Mouse (Mus musculus) thymus, postnatal 0 days (tissue): Measurements from ENCODE around the gene Cyp2b19. TPM values are rescaled to one million over a fixed set of nuclear protein-coding genes. Genes with fewer than 3 reads are reported as not detected.
A peak's percentile ranks its signal among the peaks of the same experiment; 100 is the strongest.
"Not testable (repeated sequence)": the region's sequence is repeated elsewhere in the genome, so short reads cannot be mapped to it uniquely, and the experiment has no call there.

Experiments used
- DNase-seq: peaks from one replicate; pipeline ENCODE4 v3.0.0-alpha.2; 2015; ENCODE audit warnings: low spot score
- polyA plus RNA-seq: library from polyadenylated mRNA; unstranded; fragments of >200 nt; fragmentation: Nextera tagmentation; extraction: Ambion mirVana; gene quantifications from 2 replicates; pipeline ENCODE4 v1.2.1, GENCODE M21; 2015

Cyp2b19 gene
- 0.07 TPM in 1 of 2 replicates, not detected in the other for polyA plus RNA-seq

DNA sequence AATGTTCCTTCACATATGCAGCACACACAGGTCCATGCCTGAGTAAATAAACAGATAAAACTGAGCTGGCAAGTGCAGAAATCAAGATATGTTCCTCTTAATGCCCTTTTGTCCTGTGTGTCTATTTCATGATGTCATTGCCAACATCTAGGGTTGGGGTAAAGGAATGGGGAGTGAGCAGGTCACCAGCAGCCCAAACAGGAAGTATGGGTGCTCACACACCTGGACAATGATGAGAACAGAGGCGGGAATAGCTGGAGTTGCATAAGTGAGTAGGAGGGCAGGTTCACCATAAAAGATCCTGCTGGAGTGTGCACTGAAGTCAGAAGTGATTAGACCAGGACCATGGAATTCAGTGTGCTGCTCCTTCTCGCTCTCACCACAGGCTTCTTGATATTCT, at the start of gene Cyp2b19:
Gene Cyp2b19, plus strand, starts transcription at position 301 of the 400 bp plus-strand sequence.
- no peak for DNase-seq

DNA sequence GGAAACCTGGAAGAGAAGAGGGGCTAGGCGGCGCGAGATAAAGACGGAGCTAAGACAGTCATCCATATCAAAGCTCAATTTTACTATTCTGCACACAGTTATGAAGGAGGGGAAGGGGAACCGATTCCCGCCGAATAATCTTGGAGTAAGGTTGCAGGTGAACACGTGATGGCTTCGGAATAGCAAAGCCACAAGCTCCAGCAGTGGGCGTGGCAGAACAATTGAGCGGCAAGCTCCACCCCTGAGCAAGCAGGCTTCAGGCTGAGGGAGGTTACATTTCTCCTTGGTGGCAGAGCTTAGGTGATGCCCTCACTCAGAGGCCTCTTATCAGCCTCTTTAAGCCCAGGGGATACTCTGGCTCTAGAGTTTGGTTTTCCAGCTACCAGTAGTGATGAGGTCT, 45.9 kb upstream of the Cyp2b19 start:
- no peak for DNase-seq

DNA sequence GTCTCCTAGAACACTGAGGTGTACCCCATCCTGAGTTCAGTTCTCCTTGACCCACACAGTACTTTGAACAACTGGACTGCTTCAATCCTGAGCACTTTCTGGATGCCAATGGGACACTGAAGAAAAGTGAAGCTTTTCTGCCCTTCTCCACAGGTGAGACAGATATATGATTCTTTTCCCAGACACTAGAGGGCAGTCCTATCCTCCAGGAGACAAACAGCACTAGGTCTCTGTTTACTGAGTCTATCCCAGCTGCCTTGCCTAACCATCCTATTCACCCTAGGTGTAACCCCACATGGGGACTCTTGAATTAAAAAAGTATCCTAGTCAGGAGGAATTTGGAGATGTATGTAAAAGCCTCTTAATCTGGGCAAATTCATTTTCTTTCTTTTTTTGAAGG, 18.0 kb upstream of the Cyp2b19 start:
- no peak for DNase-seq

DNA sequence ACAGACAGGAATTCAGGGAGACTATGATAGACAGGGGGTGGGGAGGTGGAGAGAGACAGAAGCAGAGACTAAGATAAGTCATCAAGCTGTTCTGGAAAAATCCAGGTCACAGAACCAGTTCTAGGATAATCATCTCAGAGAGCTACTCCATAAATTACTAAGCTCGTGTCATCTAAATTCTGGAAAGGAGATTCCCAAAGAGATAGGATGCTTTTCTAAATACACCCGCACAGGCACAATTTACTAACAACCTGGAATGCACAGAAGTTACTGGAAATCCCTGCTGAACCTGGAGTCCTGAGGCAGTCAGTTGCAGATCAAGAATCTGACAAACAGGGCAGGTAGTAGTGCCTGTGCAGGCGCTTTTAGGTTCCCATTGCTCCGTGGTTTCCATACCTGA, 13.0 kb upstream of the Cyp2b19 start:
- DNase-seq = no peak

DNA sequence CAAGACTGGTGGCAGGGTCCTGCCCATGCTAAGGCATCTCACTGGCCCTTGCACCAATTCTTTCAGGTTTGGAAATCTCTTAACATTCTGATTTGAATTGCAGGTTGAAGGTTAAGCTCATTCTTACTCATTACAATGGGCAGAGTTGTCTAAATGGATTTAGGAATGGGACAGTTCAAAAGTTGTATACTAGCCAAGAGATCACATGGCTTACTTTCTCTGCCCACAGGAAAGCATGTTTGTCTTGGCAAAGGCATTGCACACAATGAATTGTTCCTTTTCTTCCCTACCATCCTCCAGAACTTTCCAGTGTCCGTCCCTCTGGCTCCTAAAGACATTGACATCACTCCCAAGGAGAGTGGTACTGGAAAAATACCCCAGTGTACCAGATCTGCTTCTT, 11.5 kb upstream of the Cyp2b19 start:
- DNase-seq = no peak

DNA sequence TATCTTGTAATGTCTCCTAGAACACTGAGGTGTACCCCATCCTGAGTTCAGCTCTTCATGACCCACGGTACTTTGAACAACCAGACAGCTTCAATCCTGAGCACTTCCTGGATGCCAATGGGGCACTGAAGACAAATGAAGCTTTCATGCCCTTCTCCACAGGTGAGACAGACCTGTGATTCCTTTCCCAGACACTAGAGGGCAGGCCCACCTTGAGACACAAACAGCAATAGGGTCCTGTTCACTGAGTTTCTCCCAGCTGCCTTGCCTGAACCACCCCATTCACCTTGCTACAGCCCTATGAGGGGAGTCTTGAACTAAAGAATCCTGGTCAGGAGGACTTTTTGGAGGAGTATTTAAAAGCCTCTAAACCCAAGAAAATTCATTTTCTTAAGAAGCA, 10.1 kb downstream of the Cyp2b19 start:
- no peak for DNase-seq

DNA sequence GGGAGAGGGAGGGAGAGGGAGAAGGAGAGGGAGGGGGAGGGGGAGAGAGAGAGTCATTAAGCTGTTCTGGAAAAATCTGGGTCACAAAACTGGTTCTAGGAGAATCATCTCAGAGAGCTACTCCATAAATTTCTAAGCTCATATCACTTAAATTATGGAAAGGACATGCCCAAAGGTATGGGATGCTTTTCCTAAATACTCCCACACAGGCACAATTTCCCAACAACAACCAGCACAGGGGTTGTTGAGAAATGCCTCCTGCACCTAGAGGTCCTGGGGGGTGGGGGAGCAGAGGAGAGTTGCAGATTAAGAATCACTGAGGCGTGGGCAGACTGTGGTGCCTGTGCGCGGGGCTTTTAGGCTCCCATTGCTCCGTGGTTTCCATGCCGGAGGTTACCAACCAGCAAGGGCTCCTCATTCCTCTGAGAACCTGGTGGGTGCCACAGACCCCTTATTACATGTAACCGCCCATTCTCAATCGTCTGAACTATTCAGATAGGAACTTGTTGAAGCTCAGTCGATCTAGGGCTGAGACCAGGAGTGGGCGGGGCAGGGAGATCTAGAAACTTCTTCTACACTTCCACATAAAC, 13.0 kb downstream of the Cyp2b19 start:
- DNase-seq = no peak

DNA sequence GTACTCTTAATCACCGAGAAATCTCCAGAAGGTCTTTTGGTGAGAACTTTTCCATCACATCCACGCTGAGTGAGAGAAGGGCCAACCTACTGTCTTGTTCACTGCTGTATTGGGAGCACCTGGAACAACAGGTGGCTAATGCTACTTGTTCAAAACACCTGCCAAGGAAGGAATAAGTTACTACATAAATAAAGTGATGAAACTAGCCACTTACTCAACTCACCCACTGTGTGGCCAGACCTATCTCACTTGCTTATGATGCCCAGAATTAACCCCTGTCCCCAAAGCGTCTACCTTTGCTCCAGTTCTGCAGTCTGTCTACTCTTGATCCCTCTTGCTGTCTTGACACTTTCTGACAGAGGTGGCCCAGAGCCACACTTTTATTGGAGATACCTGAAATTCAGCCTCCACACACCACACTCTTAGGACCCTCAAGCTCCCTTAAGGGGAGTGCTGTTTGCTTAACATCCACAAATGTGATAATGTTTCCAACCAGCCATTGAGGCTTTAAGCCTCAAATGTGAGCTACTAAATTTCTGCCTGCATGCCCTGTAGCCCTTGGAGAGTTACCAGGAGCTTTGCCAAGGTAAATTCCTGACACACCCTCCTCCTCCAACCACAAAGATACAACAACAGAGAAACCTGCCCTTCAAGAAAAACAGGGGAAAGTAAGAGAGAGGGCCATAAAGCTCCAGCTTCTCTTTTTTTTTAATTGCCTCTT, 16.1 kb downstream of the Cyp2b19 start:
- no peak for DNase-seq

DNA sequence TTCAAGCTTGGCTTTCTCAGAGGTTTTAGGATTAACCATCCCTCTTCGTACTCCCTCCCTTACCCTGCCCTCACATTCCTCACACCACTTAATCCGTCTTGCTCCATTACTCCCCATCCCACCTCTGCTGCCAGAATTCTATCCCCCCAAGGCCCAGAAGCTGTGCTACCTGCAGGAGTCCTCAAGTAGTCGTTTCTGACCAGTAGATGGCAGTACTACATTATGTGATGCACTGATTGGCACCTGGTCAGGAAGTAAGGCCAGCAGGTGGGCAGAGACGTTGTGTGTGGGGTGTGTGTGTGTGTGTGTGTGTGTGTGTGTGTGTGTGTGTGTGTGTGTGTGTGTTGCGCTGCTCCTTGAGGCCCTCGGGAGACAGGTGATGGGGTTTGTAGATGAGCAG, 18.9 kb downstream of the Cyp2b19 start:
- peak; percentile 9 for DNase-seq

DNA sequence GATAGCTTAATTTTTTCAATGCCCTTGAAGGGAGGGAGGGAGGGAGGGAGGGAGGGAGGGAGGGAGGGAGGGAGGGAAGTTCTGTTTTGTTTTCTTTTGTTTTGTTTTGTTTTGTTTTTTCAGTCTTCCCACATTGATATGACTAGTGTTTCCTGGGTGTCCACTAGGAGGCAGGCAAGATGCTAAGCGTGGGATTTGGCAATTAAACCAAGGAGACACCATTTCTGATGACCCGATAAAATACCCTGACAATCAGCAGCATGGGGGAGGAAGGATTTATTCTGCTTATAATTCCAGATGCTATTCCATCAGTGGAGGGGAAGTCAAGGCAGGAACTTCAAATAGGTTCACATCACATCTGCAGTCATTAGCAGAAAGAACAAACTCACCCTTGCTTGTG, 20.9 kb downstream of the Cyp2b19 start:
- DNase-seq = no peak

DNA sequence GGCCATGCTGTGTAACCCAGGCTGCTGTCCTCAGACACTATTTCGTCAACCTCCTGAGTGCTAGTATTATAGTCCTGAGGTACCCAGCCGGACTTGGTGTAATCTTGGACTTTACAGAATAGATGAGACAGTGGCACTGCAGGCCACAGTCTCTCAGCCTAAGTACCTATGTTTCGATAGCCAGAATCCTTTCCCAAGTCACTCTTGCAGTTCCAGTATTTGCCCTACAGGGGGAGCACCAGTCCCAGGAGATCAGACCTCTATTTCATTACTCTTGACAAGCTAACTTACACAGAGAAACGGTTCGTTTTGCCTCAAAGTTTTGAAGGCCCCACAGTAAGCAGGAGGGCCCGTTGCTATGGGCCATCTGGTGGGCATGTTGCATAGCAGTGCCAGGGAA, 21.5 kb downstream of the Cyp2b19 start:
- no peak for DNase-seq

DNA sequence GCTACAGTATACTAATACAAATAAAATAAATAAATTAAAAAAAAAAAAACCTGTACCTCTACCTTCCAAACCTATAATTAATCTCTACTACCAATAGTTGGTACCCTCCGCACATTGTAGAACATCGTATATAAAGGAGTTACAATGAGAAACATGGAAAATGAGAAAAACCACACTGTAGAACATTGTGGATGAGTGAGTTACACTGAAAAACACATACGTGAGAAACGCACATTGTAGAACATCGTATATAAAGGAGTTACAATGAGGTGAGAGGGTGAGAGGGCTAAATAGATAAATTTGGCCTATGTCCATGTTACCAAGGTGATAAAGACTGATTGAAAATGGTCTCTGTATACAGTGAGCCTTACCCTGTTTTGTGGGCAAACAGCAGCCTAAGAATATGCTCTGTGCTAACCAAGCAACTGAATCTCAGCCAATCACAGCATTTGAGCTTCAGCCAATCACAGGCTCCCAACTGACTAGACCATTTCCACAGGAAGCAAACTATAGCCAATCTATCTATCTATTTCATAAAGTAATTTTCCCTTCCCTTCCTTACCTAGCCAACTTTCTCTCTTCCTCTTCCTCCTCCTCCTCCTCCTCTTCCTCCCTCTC, 23.0 kb downstream of the Cyp2b19 start:
- DNase-seq = no peak

DNA sequence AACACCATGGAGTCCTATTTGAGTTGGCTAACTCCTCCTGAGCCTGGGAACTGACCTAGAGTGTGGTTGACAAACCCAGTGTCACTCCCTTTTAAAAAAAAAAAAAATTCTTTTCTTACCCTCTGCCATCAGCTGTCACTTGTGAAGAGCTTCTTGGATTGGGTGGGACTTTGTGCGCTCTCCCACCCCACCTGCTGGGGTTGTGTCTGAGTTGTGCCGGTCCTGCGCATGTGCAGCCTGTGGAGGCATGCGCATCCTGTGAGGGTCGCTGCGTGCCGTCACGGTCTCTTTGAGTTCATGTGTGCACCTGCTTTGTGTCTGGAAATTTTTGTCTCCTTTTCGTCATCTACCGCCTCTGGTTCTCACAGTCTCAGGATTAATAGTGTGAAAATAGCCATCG, 23.6 kb downstream of the Cyp2b19 start:
- no peak for DNase-seq

DNA sequence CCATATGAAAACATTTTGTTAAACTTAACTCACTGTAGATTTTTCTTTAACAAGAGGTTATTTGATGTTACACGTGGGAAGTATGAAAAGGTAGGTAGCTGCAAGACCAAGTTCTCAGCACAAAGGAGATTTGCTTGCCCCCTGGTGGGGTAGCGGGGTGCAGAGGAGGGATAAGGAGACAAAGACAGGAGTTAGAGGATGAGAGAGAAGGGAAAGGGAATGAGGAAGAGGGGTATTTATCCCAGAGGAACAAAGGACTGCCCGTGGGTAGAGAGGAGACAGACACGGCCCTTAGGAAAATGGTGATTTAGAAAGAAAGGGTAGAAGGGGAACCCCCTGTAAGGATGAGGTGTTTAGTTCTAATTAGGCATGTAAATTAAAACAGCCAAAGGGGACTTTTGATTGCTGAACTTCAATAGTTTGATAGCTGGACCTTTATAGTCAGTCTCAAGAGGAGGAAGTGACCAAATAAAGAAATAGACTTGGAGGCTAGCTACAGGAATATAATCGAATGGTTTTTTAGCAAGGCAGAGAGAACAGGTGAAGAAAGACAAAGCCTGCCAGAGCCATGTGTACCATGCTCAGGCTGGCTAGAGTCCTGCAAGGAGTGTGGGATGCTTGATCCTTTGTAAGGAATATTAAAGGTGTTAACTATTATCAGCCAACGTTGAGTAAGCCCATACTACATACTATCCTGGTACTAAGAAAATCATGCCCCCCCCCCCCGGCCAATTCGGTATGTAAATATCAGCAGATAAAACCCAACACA, 24.2 kb downstream of the Cyp2b19 start:
- DNase-seq = no peak

DNA sequence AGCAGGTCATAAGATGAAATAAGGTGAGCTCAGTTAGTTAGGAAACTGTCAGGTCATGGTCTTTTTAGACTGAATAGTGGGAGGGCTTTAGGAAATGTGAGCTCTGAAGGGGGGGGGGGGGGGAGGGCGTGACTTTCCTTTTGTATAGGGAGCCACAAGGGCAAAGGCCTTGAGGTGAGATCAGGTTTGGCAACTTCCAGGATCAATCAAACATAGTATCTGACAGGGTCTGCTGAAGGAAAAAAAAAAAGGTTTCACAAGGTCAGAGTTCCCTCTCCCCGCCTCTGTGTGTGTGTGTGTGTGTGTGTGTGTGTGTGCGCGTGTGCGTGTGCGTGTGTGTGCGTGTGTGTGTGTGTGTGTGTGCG, 24.8 kb downstream of the Cyp2b19 start:
- no peak for DNase-seq

DNA sequence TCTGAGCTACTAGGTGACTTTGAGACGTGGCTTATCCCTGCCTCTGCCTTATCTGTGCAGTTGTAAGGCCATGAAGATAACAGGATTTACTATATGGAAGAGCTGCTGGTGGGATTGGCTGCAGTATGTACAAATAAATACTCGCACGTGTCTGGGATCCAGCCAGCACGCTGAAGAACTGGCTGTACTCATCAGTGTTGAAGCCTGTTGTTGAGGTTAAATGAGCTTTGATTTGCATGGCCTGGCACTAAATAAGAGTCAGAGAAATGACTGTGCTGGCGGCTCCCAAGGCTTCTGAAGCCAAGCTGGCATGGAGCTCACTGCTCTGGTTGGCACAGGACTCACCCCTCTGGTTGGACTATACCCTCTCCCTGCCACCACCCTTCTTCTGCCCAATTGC, 26.2 kb downstream of the Cyp2b19 start:
- no peak for DNase-seq

DNA sequence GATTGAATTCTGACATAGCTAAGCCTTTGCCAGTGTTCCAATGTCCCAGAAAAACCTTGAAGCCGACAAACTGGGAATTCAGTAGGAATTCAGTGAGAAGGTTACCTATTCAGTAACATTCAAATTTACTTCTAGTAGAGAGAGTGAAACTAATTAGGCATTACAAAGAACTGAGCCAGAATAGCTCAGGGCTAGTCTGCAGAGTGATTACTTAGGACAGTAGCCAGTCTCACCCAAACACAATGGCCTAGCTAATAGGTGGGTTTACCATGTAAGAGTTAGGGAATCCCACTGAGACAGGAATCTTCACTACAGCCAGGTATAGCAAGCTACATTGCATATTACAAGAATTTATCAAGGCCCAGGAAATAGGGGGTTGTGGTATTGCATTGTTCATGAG, 29.1 kb downstream of the Cyp2b19 start:
- DNase-seq = not testable (repeated sequence)

DNA sequence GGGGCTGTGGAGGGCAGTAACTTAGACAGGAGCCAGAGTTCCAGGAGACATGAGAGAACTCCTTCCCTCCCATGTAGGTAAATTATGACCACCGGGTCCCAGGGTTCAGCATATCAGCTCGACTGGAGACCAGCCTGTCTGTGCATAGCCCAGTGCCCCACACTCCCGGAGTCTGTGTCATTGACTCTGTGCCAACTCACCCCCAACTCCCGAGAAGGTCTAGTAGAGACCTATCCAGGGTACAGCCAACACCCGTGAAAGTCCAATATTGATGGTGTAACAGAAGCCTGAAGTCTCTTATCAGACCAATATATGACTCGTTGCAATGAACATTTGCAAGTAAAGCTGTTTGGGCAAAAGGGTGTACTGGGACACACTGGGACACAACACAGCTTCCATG, 33.0 kb downstream of the Cyp2b19 start:
- no peak for DNase-seq

DNA sequence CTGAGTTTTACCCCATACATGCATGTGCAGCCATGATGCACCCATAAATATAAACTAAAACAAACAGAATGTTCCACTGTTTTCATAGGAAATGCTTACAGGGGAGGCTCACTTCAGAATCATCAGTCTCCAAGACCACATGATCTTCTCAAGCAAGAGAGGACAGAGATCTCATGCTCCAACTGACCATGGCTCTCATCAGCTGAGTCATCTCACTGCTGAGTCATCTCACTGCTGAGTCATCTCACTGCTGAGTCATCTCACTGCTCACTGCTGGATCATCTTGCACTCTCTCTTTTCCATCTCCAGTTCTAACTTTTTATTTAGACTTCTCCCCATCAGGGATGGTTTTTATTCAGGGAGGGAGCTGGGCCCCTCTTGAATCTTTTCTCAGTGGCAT, 43.2 kb downstream of the Cyp2b19 start:
- DNase-seq = no peak

DNA sequence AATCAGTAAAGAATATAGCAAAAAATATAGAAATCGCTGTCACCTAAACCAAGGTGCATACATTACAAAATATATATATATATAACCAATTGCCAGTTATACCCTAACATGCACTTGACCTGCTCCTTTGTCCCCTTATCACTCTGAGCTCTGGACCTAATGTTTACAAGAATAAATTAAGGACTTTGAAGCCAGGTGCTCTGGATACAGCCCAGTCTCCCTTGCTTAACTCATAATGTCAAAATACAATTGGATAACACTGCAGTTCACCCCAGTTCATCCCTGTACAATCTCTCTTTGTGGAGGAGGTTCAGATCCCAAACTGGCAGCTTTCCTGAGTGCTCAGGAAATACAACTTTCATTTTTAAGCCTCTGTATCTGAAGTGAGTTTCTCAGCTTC, 44.1 kb downstream of the Cyp2b19 start:
- no peak for DNase-seq

DNA sequence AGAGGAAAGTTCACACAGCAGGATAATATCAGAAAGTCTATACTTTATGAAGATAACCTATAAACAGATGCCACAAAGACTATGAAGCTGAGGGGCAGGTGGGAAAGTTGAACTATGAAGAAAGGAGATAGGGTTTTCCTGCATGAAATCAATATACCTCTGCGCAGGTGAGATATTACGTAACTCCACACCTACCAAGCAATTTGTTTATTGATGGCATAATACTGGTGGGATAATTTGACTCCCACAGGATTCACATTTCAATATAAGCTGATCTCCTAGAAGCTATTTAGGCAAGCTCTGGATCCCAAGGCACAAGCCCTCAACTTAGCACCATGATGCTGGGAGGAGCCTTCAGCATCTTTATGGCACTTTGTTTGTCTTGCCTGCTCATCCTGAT, 51.6 kb downstream of the Cyp2b19 start, which contains the start of gene Cyp2g1:
Gene Cyp2g1, plus strand, starts transcription at position 301 of the 400 bp plus-strand sequence.
- DNase-seq = no peak
